Mouse (Mus musculus): ENCODE data around the gene Gmds. TPM values are rescaled to one million over a fixed set of nuclear protein-coding genes. Genes with fewer than 3 reads are reported as not detected.

Gene Gmds
- total RNA-seq, 2 experiments from 2014 or later = 7.9 to 8.5 TPM

- DNase-seq (ENCODE audit: low spot score in 2 of 2) = peak; percentile 85 to 89
Observed at GRCm38 (mm10) chr13:31800581-31801576, 537.7 kb downstream of the Gmds start.

GRCm38 (mm10) chr13:31798075-31798474, 540.5 kb downstream of the Gmds start:
- no peak for DNase-seq (ENCODE audit: low spot score in 2 of 2)

GRCm38 (mm10) chr13:31797346-31797745, 541.2 kb downstream of the Gmds start:
- DNase-seq (ENCODE audit: low spot score in 2 of 2) = no peak

- DNase-seq (ENCODE audit: low spot score in 2 of 2) = no peak
Observed at GRCm38 (mm10) chr13:31793163-31793562, 545.4 kb downstream of the Gmds start.

GRCm38 (mm10) chr13:31792480-31793132, 545.9 kb downstream of the Gmds start:
- DNase-seq (ENCODE audit: low spot score in 2 of 2) = peak in 1 of 2 experiments; percentile 44

- no peak for DNase-seq (ENCODE audit: low spot score in 2 of 2)
Observed at GRCm38 (mm10) chr13:31784757-31785156, 553.8 kb downstream of the Gmds start.

- no peak for DNase-seq (ENCODE audit: low spot score in 2 of 2)
Observed at GRCm38 (mm10) chr13:31782063-31782462, 556.5 kb downstream of the Gmds start.

GRCm38 (mm10) chr13:31780299-31780698, 558.2 kb downstream of the Gmds start:
- no peak for DNase-seq (ENCODE audit: low spot score in 2 of 2)

- no peak for DNase-seq (ENCODE audit: low spot score in 2 of 2)
Observed at GRCm38 (mm10) chr13:31779281-31779981, 559.1 kb downstream of the Gmds start.

- DNase-seq (ENCODE audit: low spot score in 2 of 2) = no peak
Observed at GRCm38 (mm10) chr13:31775762-31776161, 562.8 kb downstream of the Gmds start.

- no peak for DNase-seq (ENCODE audit: low spot score in 2 of 2)
Observed at GRCm38 (mm10) chr13:31772882-31773281, 565.7 kb downstream of the Gmds start.

Measured in gastrocnemius, postnatal 4 days (tissue).